Mouse (Mus musculus): ENCODE data around the gene Zfp683. TPM values are rescaled to one million over a fixed set of nuclear protein-coding genes. Genes with fewer than 3 reads are reported as not detected.

Gene Zfp683
- polyA plus RNA-seq, 1 experiment from 2014 or later = not detected

- Histone ChIP-seq H3K4me1 (ENCODE audit: control insufficient read depth in 2 of 2, insufficient read depth in 2 of 2, low read length in 2 of 2) (no peaks in the 10 kb centered on the region), H3K4me3 (ENCODE audit: control insufficient read depth in 1 of 2, insufficient read depth in 1 of 2, low read depth in 1 of 2, low read length in 2 of 2) (no peak overlapping the region), H3K9ac (ENCODE audit: low read length) (no peak overlapping the region), H3K36me3 (ENCODE audit: control insufficient read depth, insufficient read depth, low read length) (no peaks in the 10 kb centered on the region), H3K27me3 (ENCODE audit: control insufficient read depth, insufficient read depth, low read length) (no peaks in the 10 kb centered on the region), H3K27ac (replicated peaks in 1 of 2; ENCODE audit: control insufficient read depth in 1 of 2, insufficient read depth in 1 of 2, low read depth in 2 of 2, low read length in 2 of 2) (no peak overlapping the region), H3K9me3 (ENCODE audit: control insufficient read depth, low read length) (0 out of 2 replicates have a peak, but pooled peaks cover 3% of the 10 kb centered on the region), H3K4me2 (ENCODE audit: low read length) (no peak overlapping the region)
- ATAC-seq (ENCODE audit: insufficient number of reproducible peaks, insufficient read depth, low FRiP score, low read depth) = no peak
- WGBS = 69% methylated on average over 9 of the region's 9 CpGs
Measured at GRCm38 (mm10) chr4:134025802-134026201, 27.8 kb upstream of the Zfp683 start.

GRCm38 (mm10) chr4:134035953-134036352 is 17.7 kb upstream of the Zfp683 start:
- Histone ChIP-seq H3K4me2 (ENCODE audit: low read length) (no peak overlapping the region), H3K27me3 (ENCODE audit: control insufficient read depth, insufficient read depth, low read length) (no peaks in the 10 kb centered on the region), H3K4me1 (ENCODE audit: control insufficient read depth in 2 of 2, insufficient read depth in 2 of 2, low read length in 2 of 2) (no peaks in the 10 kb centered on the region), H3K27ac (replicated peaks in 1 of 2; ENCODE audit: control insufficient read depth in 1 of 2, insufficient read depth in 1 of 2, low read depth in 2 of 2, low read length in 2 of 2) (no peak overlapping the region), H3K9me3 (ENCODE audit: control insufficient read depth, low read length) (no peaks in the 10 kb centered on the region), H3K36me3 (ENCODE audit: control insufficient read depth, insufficient read depth, low read length) (no peaks in the 10 kb centered on the region), H3K9ac (ENCODE audit: low read length) (no peak overlapping the region), H3K4me3 (ENCODE audit: control insufficient read depth in 1 of 2, insufficient read depth in 1 of 2, low read depth in 1 of 2, low read length in 2 of 2) (no peak overlapping the region)
- 5% methylated on average over 16 of the region's 16 CpGs for WGBS
- no peak for ATAC-seq (ENCODE audit: insufficient number of reproducible peaks, insufficient read depth, low FRiP score, low read depth)

GRCm38 (mm10) chr4:134041317-134042123 is 12.1 kb upstream of the Zfp683 start:
- H3K4me2 ChIP-seq (ENCODE audit: low read length) = no peak overlapping the region
- no peak for ATAC-seq (ENCODE audit: insufficient number of reproducible peaks, insufficient read depth, low FRiP score, low read depth)
- no peaks in the 10 kb centered on the region for H3K36me3 ChIP-seq (ENCODE audit: control insufficient read depth, insufficient read depth, low read length)
- WGBS = 43% methylated on average over 9 of the region's 9 CpGs
- no peaks in the 10 kb centered on the region for H3K27me3 ChIP-seq (ENCODE audit: control insufficient read depth, insufficient read depth, low read length)
- no peak overlapping the region for H3K27ac ChIP-seq (replicated peaks in 1 of 2; ENCODE audit: control insufficient read depth in 1 of 2, insufficient read depth in 1 of 2, low read depth in 2 of 2, low read length in 2 of 2)
- no peak overlapping the region for H3K9ac ChIP-seq (ENCODE audit: low read length)
- H3K4me3 ChIP-seq (ENCODE audit: control insufficient read depth in 1 of 2, insufficient read depth in 1 of 2, low read depth in 1 of 2, low read length in 2 of 2) = no peak overlapping the region
- no peaks in the 10 kb centered on the region for H3K9me3 ChIP-seq (ENCODE audit: control insufficient read depth, low read length)
- H3K4me1 ChIP-seq (ENCODE audit: control insufficient read depth in 2 of 2, insufficient read depth in 2 of 2, low read length in 2 of 2) = no peaks in the 10 kb centered on the region

GRCm38 (mm10) chr4:134043041-134043440 is 10.6 kb upstream of the Zfp683 start:
- Histone ChIP-seq H3K4me1 (ENCODE audit: control insufficient read depth in 2 of 2, insufficient read depth in 2 of 2, low read length in 2 of 2) (peaks cover under 1 to 6% of the 10 kb centered on the region in 2 experiments; a peak in 2 of 4 replicates), H3K9me3 (ENCODE audit: control insufficient read depth, low read length) (no peaks in the 10 kb centered on the region), H3K27me3 (ENCODE audit: control insufficient read depth, insufficient read depth, low read length) (no peaks in the 10 kb centered on the region), H3K9ac (ENCODE audit: low read length) (no peak overlapping the region), H3K36me3 (ENCODE audit: control insufficient read depth, insufficient read depth, low read length) (no peaks in the 10 kb centered on the region), H3K4me2 (ENCODE audit: low read length) (no peak overlapping the region), H3K27ac (replicated peaks in 1 of 2; ENCODE audit: control insufficient read depth in 1 of 2, insufficient read depth in 1 of 2, low read depth in 2 of 2, low read length in 2 of 2) (no peak overlapping the region), H3K4me3 (ENCODE audit: control insufficient read depth in 1 of 2, insufficient read depth in 1 of 2, low read depth in 1 of 2, low read length in 2 of 2) (no peak overlapping the region)
- WGBS = 39% methylated on average over 2 of the region's 2 CpGs
- no peak for ATAC-seq (ENCODE audit: insufficient number of reproducible peaks, insufficient read depth, low FRiP score, low read depth)

GRCm38 (mm10) chr4:134047648-134048047 is 6.0 kb upstream of the Zfp683 start:
- peaks cover 10 to 12% of the 10 kb centered on the region in 2 experiments; a peak in 3 of 4 replicates for H3K4me1 ChIP-seq (ENCODE audit: control insufficient read depth in 2 of 2, insufficient read depth in 2 of 2, low read length in 2 of 2)
- no peaks in the 10 kb centered on the region for H3K36me3 ChIP-seq (ENCODE audit: control insufficient read depth, insufficient read depth, low read length)
- no peak overlapping the region for H3K9ac ChIP-seq (ENCODE audit: low read length)
- ATAC-seq (ENCODE audit: insufficient number of reproducible peaks, insufficient read depth, low FRiP score, low read depth) = no peak
- H3K4me3 ChIP-seq (ENCODE audit: control insufficient read depth in 1 of 2, insufficient read depth in 1 of 2, low read depth in 1 of 2, low read length in 2 of 2) = no peak overlapping the region
- 25% methylated on average over 5 of the region's 5 CpGs for WGBS
- 0 out of 2 replicates have a peak, but pooled peaks cover 3% of the 10 kb centered on the region for H3K9me3 ChIP-seq (ENCODE audit: control insufficient read depth, low read length)
- no peak overlapping the region for H3K27ac ChIP-seq (replicated peaks in 1 of 2; ENCODE audit: control insufficient read depth in 1 of 2, insufficient read depth in 1 of 2, low read depth in 2 of 2, low read length in 2 of 2)
- no peaks in the 10 kb centered on the region for H3K27me3 ChIP-seq (ENCODE audit: control insufficient read depth, insufficient read depth, low read length)
- no peak overlapping the region for H3K4me2 ChIP-seq (ENCODE audit: low read length)

GRCm38 (mm10) chr4:134051912-134052311 is 1.7 kb upstream of the Zfp683 start:
- Histone ChIP-seq H3K9me3 (ENCODE audit: control insufficient read depth, low read length) (0 out of 2 replicates have a peak, but pooled peaks cover 3% of the 10 kb centered on the region), H3K36me3 (ENCODE audit: control insufficient read depth, insufficient read depth, low read length) (no peaks in the 10 kb centered on the region), H3K4me2 (ENCODE audit: low read length) (no peak overlapping the region), H3K4me1 (ENCODE audit: control insufficient read depth in 2 of 2, insufficient read depth in 2 of 2, low read length in 2 of 2) (peaks cover 16% of the 10 kb centered on the region in 2 experiments), H3K27ac (replicated peaks in 1 of 2; ENCODE audit: control insufficient read depth in 1 of 2, insufficient read depth in 1 of 2, low read depth in 2 of 2, low read length in 2 of 2) (peak overlapping the region in 1 of 2 experiments; percentile 20; a peak in 1 of 4 replicates), H3K9ac (ENCODE audit: low read length) (no peak overlapping the region), H3K27me3 (ENCODE audit: control insufficient read depth, insufficient read depth, low read length) (no peaks in the 10 kb centered on the region), H3K4me3 (ENCODE audit: control insufficient read depth in 1 of 2, insufficient read depth in 1 of 2, low read depth in 1 of 2, low read length in 2 of 2) (no peak overlapping the region)
- ATAC-seq (ENCODE audit: insufficient number of reproducible peaks, insufficient read depth, low FRiP score, low read depth) = no peak
- 79% methylated on average over 5 of the region's 5 CpGs for WGBS

- Histone ChIP-seq H3K9me3 (ENCODE audit: control insufficient read depth, low read length) (0 out of 2 replicates have a peak, but pooled peaks cover 3% of the 10 kb centered on the region), H3K27ac (replicated peaks in 1 of 2; ENCODE audit: control insufficient read depth in 1 of 2, insufficient read depth in 1 of 2, low read depth in 2 of 2, low read length in 2 of 2) (peak overlapping the region in 1 of 2 experiments; percentile 20; a peak in 1 of 4 replicates), H3K4me3 (ENCODE audit: control insufficient read depth in 1 of 2, insufficient read depth in 1 of 2, low read depth in 1 of 2, low read length in 2 of 2) (no peak overlapping the region), H3K9ac (ENCODE audit: low read length) (peak overlapping the region; percentile 26; the same call in 1 of the 2 replicates), H3K4me1 (ENCODE audit: control insufficient read depth in 2 of 2, insufficient read depth in 2 of 2, low read length in 2 of 2) (peaks cover 14 to 16% of the 10 kb centered on the region in 2 experiments), H3K27me3 (ENCODE audit: control insufficient read depth, insufficient read depth, low read length) (no peaks in the 10 kb centered on the region), H3K36me3 (ENCODE audit: control insufficient read depth, insufficient read depth, low read length) (no peaks in the 10 kb centered on the region), H3K4me2 (ENCODE audit: low read length) (no peak overlapping the region)
- 3% methylated on average over 8 of the region's 8 CpGs for WGBS
- ATAC-seq (ENCODE audit: insufficient number of reproducible peaks, insufficient read depth, low FRiP score, low read depth) = peak; percentile 68; the same call in 1 of the 2 replicates
Measured at GRCm38 (mm10) chr4:134052560-134052959, 1.1 kb upstream of the Zfp683 start.

Data from heart, embryonic 14.5 days (tissue).